Mouse (Mus musculus): ENCODE measurements around the gene Gm43191. TPM values are rescaled to one million over a fixed set of nuclear protein-coding genes. Genes with fewer than 3 reads are reported as not detected.

The Gm43191 gene
- total and polyA plus RNA-seq, 3 experiments, result 0.39 TPM; not detected in 2

- Histone ChIP-seq H3K9ac (ENCODE audit: control insufficient read depth, low read depth, low read length, poor library complexity, severe bottlenecking) (peak overlapping the region; percentile 41; the same call in 1 of the 2 replicates), H3K36me3 (ENCODE audit: control insufficient read depth in 1 of 2, insufficient read depth in 2 of 2, low read length in 2 of 2) (peaks cover 7 to 51% of the 10 kb centered on the region in 2 experiments; a peak in 3 of 4 replicates), H3K4me1 (ENCODE audit: control insufficient read depth in 1 of 2, insufficient read depth in 2 of 2, low read length in 2 of 2) (peaks cover 35 to 43% of the 10 kb centered on the region in 2 experiments), H3K9me3 (replicated peaks; ENCODE audit: insufficient read depth, low read length) (no peaks in the 10 kb centered on the region), H3K27ac (ENCODE audit: control insufficient read depth, low read depth, low read length) (peak overlapping the region; percentile 85), H3K79me2 (ENCODE audit: control insufficient read depth, insufficient read depth, low read length, poor library complexity) (no peaks in the 10 kb centered on the region), H3K27me3 (ENCODE audit: control insufficient read depth in 1 of 2, insufficient read depth in 2 of 2, low read length in 2 of 2) (no peaks in the 10 kb centered on the region), H3K4me3 (ENCODE audit: control insufficient read depth in 1 of 2, insufficient read depth in 1 of 2, low read depth in 2 of 2, low read length in 2 of 2) (peak overlapping the region; percentile 27 to 37)
- DNase-seq (ENCODE audit: low read depth, low spot score), result peak; percentile 89
- peak; percentile 75; the same call in 1 of the 2 replicates for TF ChIP-seq BHLHE40 (IDR thresholded peaks at IDR 0.05; ENCODE audit: borderline replicate concordance, low read depth, low read length)
- TF ChIP-seq ZNF384 (IDR thresholded peaks at IDR 0.05; ENCODE audit: low read depth, low read length), result no peak
- TF ChIP-seq KAT2A (conservative IDR thresholded peaks at IDR 0.05; ENCODE audit: low read depth, low read length), result no peak
- TF ChIP-seq ETS1 (IDR thresholded peaks at IDR 0.05; ENCODE audit: low read depth, low read length), result peak; percentile 92
- no peak for TF ChIP-seq ZC3H11A (IDR thresholded peaks at IDR 0.05; ENCODE audit: low read depth, low read length)
- peak; percentile 92 for TF ChIP-seq GATA1 (IDR thresholded peaks at IDR 0.05; ENCODE audit: low read depth, low read length)
- TF ChIP-seq RCOR1 (IDR thresholded peaks at IDR 0.05; ENCODE audit: low read depth, low read length), result peak; percentile 91
- peak; percentile 92 for TF ChIP-seq SIN3A (IDR thresholded peaks at IDR 0.05; ENCODE audit: low read length)
- TF ChIP-seq MAZ (IDR thresholded peaks at IDR 0.05; ENCODE audit: low read depth, low read length), result peak; percentile 86
- 0 out of 2 replicates have a peak, but pooled peaks have one; percentile 45 for TF ChIP-seq CHD1 (IDR thresholded peaks at IDR 0.05; ENCODE audit: low read depth, low read length)
- TF ChIP-seq SMC3 (IDR thresholded peaks at IDR 0.05; ENCODE audit: low read depth, low read length), result 0 out of 2 replicates have a peak, but pooled peaks have one; percentile 9
- TF ChIP-seq MXI1 (IDR thresholded peaks at IDR 0.05; ENCODE audit: low read depth, low read length), result peak; percentile 59
- TF ChIP-seq TCF12 (IDR thresholded peaks at IDR 0.05; ENCODE audit: low read depth, low read length), result peak; percentile 68
- peak in 1 of 2 experiments; percentile 36; a peak in 1 of 4 replicates for TF ChIP-seq POLR2A (IDR thresholded peaks at IDR 0.05; ENCODE audit: control insufficient read depth in 1 of 2, insufficient read depth in 1 of 2, low read depth in 1 of 2, low read length in 2 of 2, poor library complexity in 1 of 2)
- TF ChIP-seq MYC (IDR thresholded peaks at IDR 0.05; ENCODE audit: low read depth, low read length), result no peak; the same call in 1 of the 2 replicates
- TF ChIP-seq EP300 (IDR thresholded peaks at IDR 0.05; ENCODE audit: low read depth in 1 of 2, low read length in 2 of 2), result peak; percentile 85 to 92
- TF ChIP-seq HCFC1 (IDR thresholded peaks at IDR 0.05; ENCODE audit: low read depth, low read length), result peak; percentile 49; the same call in 1 of the 2 replicates
Measured at GRCm38 (mm10) chr3:116618855-116619254, 62.2 kb downstream of the Gm43191 start.

GRCm38 (mm10) chr3:116615318-116616068, 65.6 kb downstream of the Gm43191 start:
- DNase-seq (ENCODE audit: low read depth, low spot score), result peak; percentile 23
- peaks cover 4 to 41% of the 10 kb centered on the region in 2 experiments; a peak in 3 of 4 replicates for H3K36me3 ChIP-seq (ENCODE audit: control insufficient read depth in 1 of 2, insufficient read depth in 2 of 2, low read length in 2 of 2)
- no peak overlapping the region for H3K9ac ChIP-seq (ENCODE audit: control insufficient read depth, low read depth, low read length, poor library complexity, severe bottlenecking)
- H3K4me1 ChIP-seq (ENCODE audit: control insufficient read depth in 1 of 2, insufficient read depth in 2 of 2, low read length in 2 of 2), result peaks cover 26 to 36% of the 10 kb centered on the region in 2 experiments
- TF ChIP-seq GATA1 (IDR thresholded peaks at IDR 0.05; ENCODE audit: low read depth, low read length) (peak; percentile 62), NELFE (IDR thresholded peaks at IDR 0.05; ENCODE audit: low read depth, low read length) (no peak), E2F4 (IDR thresholded peaks at IDR 0.05; ENCODE audit: borderline replicate concordance, low read depth, low read length) (no peak), TCF12 (IDR thresholded peaks at IDR 0.05; ENCODE audit: low read depth, low read length) (0 out of 2 replicates have a peak, but pooled peaks have one; percentile 28), MYC (IDR thresholded peaks at IDR 0.05; ENCODE audit: low read depth, low read length) (no peak), TAL1 (IDR thresholded peaks at IDR 0.05; ENCODE audit: low read length) (no peak), ZMIZ1 (IDR thresholded peaks at IDR 0.05; ENCODE audit: low read depth, low read length) (no peak), RCOR1 (IDR thresholded peaks at IDR 0.05; ENCODE audit: low read depth, low read length) (peak; percentile 89), KAT2A (conservative IDR thresholded peaks at IDR 0.05; ENCODE audit: low read depth, low read length) (no peak), ETS1 (IDR thresholded peaks at IDR 0.05; ENCODE audit: low read depth, low read length) (peak; percentile 27; the same call in 1 of the 2 replicates)
- H3K9me3 ChIP-seq (replicated peaks; ENCODE audit: insufficient read depth, low read length), result no peaks in the 10 kb centered on the region
- no peak overlapping the region for H3K27ac ChIP-seq (ENCODE audit: control insufficient read depth, low read depth, low read length)
- H3K4me3 ChIP-seq (ENCODE audit: control insufficient read depth in 1 of 2, insufficient read depth in 1 of 2, low read depth in 2 of 2, low read length in 2 of 2), result no peak overlapping the region
- H3K79me2 ChIP-seq (ENCODE audit: control insufficient read depth, insufficient read depth, low read length, poor library complexity), result no peaks in the 10 kb centered on the region
- H3K27me3 ChIP-seq (ENCODE audit: control insufficient read depth in 1 of 2, insufficient read depth in 2 of 2, low read length in 2 of 2), result no peaks in the 10 kb centered on the region

Data from MEL (cell line).